In the genomic region with DNA sequence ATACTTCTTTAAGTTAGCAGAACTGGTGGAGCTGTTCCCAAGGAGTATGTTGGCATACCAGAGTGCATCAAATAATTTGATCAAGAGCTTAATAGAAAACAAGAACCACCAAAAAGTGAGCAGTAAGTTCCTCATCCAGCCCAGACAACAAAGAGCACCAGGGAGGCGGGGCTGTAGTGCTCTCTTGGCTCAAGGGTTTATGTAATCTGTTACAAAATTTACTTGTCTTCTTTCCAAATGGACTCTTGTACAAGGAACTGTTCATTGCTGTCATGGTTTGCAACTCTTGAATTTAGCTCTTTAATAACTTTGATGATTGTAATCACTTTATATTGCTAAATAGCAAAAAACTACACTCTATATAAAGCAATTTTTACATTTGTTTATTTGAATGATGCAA, we compare ENCODE assay signal across 24 mouse cellular contexts. TPM values are rescaled to one million over a fixed set of nuclear protein-coding genes. Genes with fewer than 3 reads are reported as not detected.
"Had no signal": no experiment of that assay in that cellular context is flagged by ENCODE, and none has a peak within 500 bp of the region (broad histone marks: within the 10 kb centered on the region; RNA-seq: fewer than 3 reads in every experiment).

No protein-coding gene starts in this region.

- H3K9me3 ChIP-seq: liver, embryonic 15.5 days; midbrain, embryonic 15.5 days; stomach, embryonic 15.5 days had no signal

- H3K27ac ChIP-seq: liver, embryonic 15.5 days; macrophage; midbrain, embryonic 13.5 days; midbrain, embryonic 15.5 days; neural tube, embryonic 12.5 days; stomach, embryonic 15.5 days; stomach, postnatal 0 days had no signal

- H3K9ac ChIP-seq: liver, embryonic 15.5 days; liver, postnatal 0 days; lung, embryonic 14.5 days; midbrain, embryonic 13.5 days; midbrain, embryonic 15.5 days; neural tube, embryonic 12.5 days; stomach, embryonic 15.5 days had no signal

- H3K4me1 ChIP-seq: liver, embryonic 15.5 days; midbrain, embryonic 13.5 days; midbrain, embryonic 15.5 days; neural tube, embryonic 12.5 days; stomach, embryonic 15.5 days had no signal

- H3K36me3 ChIP-seq: liver, embryonic 15.5 days; midbrain, embryonic 13.5 days; midbrain, embryonic 15.5 days; neural tube, embryonic 12.5 days; stomach, embryonic 15.5 days had no signal

- H3K27me3 ChIP-seq: liver, embryonic 15.5 days; megakaryocyte, embryonic 14.5 days; midbrain, embryonic 13.5 days; midbrain, embryonic 15.5 days; neural tube, embryonic 12.5 days; stomach, embryonic 15.5 days had no signal

- ATAC-seq: liver, postnatal 0 days; midbrain, embryonic 13.5 days; midbrain, embryonic 15.5 days had no signal

- DNase-seq: liver, postnatal 0 days; lung, embryonic 14.5 days; lung, postnatal 10 days; right cerebral cortex, postnatal 14 days; thymus, postnatal 14 days; thymus, postnatal 36 days had no signal

- H3K4me3 ChIP-seq: liver, embryonic 15.5 days; midbrain, embryonic 13.5 days; midbrain, embryonic 15.5 days; neural tube, embryonic 12.5 days; stomach, embryonic 15.5 days had no signal

- H3K4me2 ChIP-seq: liver, embryonic 15.5 days; lung, embryonic 14.5 days; midbrain, embryonic 11.5 days; midbrain, embryonic 13.5 days; midbrain, embryonic 15.5 days; neural tube, embryonic 12.5 days; stomach, embryonic 15.5 days had no signal

RNA-seq across cellular contexts. Expression of a gene that starts 17.8 kb away (rescaled TPM):
- total RNA-seq: megakaryocyte progenitor cell, adult 5-6 weeks; midbrain, postnatal 0 days; monocyte, adult 5-6 weeks; neutrophil, adult 5-6 weeks had no signal
- polyA plus RNA-seq: liver, embryonic 15.5 days; liver, postnatal 0 days; lung, embryonic 14.5 days; lung, embryonic 16.5 days; macrophage; midbrain, embryonic 11.5 days; midbrain, embryonic 13.5 days; midbrain, embryonic 15.5 days; midbrain, postnatal 0 days; neural tube, embryonic 12.5 days; neural tube, embryonic 14.5 days; spleen, adult 2 months; stomach, embryonic 15.5 days; stomach, postnatal 0 days; testis, adult 2 months; thymus, postnatal 0 days had no signal
